Mouse (Mus musculus): Measurements from ENCODE around the gene Exosc8.
"Not testable (repeated sequence)": the region's sequence is repeated elsewhere in the genome, so short reads cannot be mapped to it uniquely, and the experiment has no call there.

Gene Exosc8

GRCm38 (mm10) chr3:54735247-54736046 is at the start of gene Exosc8, which contains the start of gene Alg5:
TSS of gene Exosc8 (minus strand) at chr3:54735393.
TSS of gene Alg5 (plus strand) at chr3:54735539.
- DNase-seq (ENCODE audit: low read depth): no peak

GRCm38 (mm10) chr3:54775989-54776631 is 40.9 kb upstream of the Exosc8 start:
- DNase-seq (ENCODE audit: low read depth): no peak

DNA sequence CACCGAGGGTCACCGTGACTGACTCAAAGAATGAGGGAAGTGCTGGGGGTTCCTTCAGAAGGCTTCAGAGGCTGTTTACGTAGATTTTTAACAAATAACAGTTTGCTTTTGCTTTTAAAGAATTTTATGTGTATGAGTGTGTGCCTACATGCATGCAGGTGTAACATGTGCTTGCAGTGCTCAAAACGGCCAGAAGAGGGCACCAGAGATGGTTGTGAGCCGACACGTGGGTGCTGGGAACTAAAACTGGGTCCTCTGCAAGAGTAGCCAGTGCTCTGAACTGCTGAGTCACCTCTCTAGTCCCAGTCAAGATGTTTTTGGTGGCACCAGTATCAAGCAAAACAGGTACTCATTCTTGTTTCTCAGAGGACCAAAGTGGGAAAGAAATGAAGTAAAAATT is 38.4 kb upstream of the Exosc8 start:
- DNase-seq (ENCODE audit: low read depth): no peak

DNA sequence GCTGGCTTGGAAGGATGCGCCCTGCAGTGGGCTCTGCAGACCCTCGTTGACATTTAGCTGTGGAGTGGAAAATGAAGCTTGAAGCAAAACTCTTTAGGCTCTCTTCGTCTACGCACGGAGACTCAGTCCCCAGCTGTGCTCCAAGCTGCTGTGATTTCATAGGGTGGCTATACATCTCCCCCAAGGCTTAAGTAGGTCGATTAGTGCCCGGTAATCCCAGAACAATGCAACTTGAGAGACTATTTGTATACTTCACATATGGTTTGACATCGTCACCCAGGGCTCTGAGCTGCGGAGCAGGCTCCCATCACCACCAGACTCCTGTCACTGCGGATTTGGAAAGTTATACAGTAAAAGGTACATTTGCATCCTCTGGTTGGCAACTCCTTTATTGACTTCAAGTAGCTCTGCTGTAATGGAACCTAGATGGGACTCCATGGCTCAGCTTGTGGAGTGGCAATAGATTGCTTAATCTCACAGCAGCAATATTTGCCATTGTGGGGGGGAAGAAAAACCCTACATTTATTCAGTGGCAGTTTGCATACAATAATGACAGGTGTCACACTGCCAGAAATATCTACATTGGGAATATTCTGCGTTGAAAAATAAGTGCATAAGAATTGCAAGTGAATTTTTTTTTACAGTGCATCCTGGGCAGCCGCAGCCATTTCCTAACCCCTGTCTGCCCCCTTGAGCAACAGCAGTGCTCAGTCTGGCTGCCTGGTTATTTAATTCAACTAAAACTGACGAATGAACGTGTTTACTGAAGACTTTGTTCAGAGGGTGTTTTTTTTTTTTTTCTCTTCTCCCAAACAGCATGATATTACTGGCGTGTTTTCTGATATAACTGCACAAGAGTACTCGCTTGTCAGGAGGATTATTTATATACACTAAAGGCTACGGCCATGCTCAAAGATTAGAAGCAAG is 34.4 kb upstream of the Exosc8 start:
- no peak for DNase-seq (ENCODE audit: low read depth)

DNA sequence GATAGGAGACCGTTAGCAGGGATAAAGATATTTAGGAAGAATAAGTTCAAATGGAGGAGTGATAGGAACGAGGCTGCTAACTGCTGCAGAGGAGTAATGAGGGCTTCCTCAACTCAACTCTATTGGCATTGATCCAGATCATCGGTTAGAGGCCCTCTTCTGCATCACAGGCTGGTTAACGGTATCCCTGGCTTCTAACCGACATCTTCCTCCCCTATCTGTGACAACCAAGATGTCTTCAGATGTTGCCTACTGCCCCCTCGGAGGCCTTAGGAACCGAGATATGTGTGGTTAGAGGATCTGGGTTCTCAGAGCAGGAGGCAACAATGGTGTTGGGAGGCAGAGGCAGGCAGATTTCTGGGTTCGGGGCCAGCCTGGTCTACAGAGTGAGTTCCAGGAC is 33.4 kb upstream of the Exosc8 start:
- DNase-seq (ENCODE audit: low read depth): no peak

DNA sequence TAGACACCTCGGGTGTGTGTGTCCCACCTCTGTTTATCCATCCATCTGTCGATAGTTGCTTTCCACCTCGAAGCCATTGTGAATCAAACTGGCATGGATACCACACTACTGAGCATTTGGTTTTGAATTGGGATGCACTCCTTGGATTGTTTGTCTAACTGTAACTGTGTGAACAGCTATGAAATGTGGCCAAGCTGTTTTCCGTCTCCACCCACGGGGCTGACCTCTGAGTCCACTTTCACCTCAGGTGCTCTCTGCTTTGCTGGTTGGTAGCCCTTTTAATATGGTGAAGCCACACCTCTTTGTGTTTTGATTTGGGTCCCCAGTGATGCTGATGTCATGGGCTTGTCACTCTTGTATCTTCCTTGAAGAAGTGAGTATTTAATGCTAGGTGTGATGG is 31.6 kb upstream of the Exosc8 start:
- no peak for DNase-seq (ENCODE audit: low read depth)

DNA sequence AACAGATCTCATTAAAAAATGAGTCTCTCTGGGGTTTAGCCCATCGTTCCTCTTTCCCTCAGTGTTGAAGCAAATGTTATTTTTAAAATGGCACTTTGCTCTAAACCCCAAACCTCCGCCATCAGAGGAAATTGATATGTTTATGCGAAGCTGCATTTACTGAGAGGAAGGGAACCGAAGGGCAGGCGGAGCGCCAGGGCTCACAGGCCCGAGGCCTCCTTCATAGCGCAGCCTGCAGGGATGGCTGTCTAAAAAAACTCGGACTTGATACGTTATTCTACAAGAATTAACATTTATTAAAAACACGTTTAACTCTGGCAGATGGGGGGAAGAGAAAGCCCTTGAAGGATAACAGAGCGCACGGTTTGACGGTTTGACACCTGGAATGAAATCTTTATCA is 30.8 kb upstream of the Exosc8 start:
- no peak for DNase-seq (ENCODE audit: low read depth)

DNA sequence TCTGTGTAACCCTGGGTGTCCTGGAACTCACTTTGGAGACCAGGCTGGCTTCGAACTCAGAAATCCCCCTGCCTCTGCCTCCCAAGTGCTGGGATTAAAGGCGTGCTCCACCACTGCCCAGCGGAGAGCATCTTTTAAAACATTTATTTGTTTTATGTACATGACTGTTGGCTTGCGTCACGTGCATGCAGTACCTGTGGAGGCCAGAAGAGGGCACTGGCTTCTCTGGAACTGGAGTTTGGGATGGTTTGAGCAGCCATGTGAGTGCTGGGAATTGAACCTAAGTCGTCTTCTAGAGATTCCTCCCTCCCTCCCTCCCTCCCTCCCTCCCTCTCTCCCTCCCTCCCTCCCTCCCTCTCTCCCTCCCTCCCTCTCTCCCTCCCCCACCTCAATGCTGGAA is 30.3 kb upstream of the Exosc8 start:
- not testable (repeated sequence) for DNase-seq (ENCODE audit: low read depth)

DNA sequence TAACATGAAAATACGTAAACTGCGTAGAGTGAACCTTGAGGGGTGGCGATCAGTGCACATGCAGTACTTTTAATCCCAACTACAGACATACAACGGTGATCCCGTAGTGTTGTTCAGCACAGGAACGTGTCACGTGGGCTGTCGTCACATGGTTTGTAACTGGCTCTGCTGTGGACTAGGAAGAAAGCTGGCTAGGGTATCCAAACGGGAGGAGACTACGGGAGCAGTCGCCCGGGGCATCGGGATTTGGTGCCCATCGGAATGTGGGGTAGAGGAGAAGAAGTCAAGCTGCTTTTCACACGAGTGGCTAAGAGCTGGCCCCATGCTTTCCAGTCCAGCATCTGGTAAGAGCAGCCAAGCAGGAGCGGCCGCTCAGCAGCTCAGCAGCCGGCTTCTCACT is 29.2 kb upstream of the Exosc8 start:
- DNase-seq (ENCODE audit: low read depth): no peak

- no peak for DNase-seq (ENCODE audit: low read depth)
These were observed 26.1 kb upstream of the Exosc8 start for GRCm38 (mm10) chr3:54761258-54761657.

DNA sequence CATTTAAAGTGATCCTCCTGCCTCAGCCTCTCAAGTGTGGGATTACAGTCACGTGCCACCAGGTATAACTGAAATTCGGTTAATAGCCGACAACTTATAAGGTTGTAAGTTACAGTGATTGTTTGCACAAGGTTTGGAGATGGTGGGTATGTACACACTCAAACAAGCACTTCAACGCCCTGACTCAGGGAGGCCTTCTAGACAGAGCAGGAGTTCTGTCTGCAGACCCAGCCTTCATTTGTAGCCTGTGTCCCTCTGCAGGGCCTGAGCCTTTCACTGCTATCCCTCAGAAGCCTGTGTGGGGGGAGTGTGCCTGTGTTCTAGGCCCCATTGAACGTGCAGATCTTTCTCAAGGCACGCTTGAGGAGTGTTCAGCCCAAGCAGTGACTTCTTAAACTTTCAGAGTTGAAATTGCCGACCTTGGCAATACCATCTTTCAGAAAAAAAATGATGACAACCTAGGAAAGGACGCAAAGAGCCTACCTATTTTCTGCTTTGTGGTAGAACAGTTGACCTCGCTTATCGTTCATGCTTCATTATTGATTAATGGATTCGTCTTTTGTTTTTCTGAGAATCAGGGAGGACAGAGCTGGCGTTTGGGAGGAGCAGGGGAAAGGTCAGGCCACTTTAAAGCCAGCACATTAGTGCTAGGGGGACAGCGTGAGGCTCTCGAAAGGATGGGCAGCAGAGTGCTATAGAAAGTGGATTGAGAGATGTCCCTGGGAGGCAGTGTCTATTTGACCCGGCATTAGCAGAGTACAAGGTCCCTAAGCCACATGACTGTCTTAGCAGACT is 25.3 kb upstream of the Exosc8 start:
- DNase-seq (ENCODE audit: low read depth): no peak

GRCm38 (mm10) chr3:54759211-54759610 is 24.0 kb upstream of the Exosc8 start:
- DNase-seq (ENCODE audit: low read depth): no peak

- no peak for DNase-seq (ENCODE audit: low read depth)
These were observed 22.3 kb upstream of the Exosc8 start for GRCm38 (mm10) chr3:54757446-54757845.

DNA sequence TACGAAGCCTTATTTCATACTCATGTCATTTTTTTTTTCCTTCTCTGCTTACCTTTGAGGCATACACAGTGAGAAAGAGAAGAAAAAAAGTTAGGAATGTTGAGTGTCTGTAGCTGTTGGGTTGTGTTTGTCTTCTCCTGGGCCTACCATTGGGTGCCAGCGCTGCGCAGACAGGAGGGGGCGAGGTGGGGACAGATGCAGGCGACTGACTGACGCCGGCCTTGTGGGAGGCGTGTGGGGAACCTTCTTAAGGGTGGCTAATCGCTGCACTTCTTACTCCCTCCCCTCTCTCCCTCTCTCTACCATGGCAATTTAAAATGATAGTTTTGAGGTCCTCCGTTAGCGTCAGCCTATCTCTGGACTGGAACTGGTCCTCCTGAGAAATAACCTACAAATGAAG is 20.9 kb upstream of the Exosc8 start:
- no peak for DNase-seq (ENCODE audit: low read depth)

DNA sequence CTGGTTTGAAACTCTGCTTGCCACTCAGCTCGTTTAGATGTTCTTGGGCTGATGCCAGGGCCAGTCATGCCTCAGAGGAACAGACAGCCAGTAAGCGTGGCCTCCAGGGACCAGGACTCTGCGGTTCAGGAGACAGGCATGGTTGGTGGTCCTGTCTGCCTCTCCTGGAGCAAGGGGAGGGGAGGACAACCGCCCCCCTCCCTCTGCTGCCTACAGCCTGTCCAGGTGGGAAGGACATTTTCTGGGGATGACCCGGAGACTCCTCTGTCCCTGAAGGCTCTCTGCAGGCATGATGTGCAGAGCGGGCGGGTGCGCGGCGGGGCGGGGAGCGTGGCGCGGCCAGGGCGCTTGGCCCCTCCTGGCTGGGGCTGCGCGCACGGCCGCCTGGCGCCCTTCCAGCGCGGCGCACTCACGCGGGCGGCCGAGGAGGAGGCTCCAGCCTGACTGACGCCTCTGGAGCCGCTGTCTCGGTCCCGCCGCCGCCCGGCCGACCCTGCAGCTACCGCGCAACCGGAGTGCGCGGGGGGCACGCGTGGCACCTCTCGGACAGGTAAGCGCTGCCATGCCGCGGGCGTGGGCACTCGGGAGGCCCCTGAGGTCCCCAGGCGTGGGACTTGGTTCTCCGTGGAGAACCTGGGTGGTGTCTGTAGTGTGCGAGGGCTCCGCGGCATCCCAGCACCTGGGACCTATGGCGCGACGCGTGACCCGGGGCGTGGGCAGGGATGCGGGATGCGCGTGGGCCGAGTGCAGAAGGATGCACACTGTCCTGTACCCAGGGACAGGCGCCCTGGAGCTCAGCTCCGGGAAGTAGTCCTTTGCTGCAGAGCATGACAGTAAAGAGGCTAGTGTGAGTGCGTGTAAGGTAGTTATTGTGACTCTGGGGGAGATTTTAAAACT is 20.2 kb upstream of the Exosc8 start, which contains the start of gene Smad9:
Smad9 (plus strand) TSS at position 438 of the 897 bp plus-strand sequence.
- DNase-seq (ENCODE audit: low read depth): no peak

- no peak for DNase-seq (ENCODE audit: low read depth)
These were observed 18.2 kb upstream of the Exosc8 start for GRCm38 (mm10) chr3:54753411-54753810.

GRCm38 (mm10) chr3:54745799-54746198 is 10.6 kb upstream of the Exosc8 start:
- DNase-seq (ENCODE audit: low read depth): no peak

- no peak for DNase-seq (ENCODE audit: low read depth)
These were observed 6.8 kb upstream of the Exosc8 start for GRCm38 (mm10) chr3:54741965-54742364.

DNA sequence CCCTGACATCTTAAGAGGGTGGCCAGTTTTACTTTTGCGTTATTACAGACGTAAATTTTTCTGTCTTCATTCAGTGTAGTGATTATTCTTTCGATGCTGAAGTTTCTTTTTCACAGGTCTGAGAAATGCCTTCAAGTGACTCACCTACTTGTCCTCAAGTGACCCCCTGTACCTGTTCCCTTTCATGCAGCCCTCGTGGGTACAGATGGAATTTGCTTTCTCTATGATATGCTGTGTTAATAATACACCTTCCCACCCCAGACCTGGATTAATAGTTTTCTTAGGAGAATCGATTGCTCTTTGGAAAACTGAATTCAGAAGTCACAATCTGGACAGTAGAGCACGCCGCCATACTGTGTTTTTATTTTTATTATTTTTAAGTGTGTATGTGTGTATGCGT is 2.1 kb upstream of the Exosc8 start:
- no peak for DNase-seq (ENCODE audit: low read depth)

DNA sequence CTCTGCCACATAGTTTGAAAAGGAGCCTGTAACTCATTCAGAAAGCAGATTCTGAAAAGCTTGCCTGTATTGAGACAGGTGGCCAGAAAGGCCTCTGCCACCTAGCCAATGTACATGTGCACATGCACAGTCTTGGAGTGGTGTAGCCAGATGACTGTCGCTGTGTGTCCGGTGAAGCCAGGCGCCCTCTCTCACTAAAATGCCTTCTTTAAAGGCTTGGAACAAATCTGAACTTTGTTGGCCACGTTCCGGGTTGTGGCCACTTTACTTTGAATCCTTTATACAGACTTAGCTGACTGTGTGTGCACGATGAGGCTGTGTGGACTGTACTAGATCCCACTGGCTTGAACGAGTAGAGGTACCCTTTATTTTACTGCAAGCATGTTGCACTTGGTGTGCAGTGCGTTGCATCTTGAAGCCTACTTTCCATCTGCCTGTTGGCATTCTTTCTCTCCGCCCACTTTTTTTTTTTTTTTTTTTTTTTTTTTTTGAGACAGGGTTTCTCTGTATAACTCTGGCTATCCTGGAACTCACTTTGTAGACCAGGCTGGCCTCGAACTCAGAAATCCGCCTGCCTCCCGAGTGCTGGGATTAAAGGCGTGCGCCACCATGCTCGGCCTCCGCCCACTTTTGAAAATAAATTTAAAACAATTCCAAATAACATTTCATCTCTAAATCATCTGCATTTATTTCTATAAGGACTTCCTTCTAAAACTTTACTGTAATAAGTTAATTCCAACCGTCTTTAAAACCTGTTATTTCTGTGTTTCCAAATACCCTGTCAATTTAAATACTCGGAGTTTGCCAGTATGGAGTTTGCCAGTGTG is 1.1 kb upstream of the Exosc8 start:
- no peak for DNase-seq (ENCODE audit: low read depth)
